Mouse (Mus musculus) intestine, postnatal 0 days (tissue): ENCODE measurements around the gene Gnrhr. TPM values are rescaled to one million over a fixed set of nuclear protein-coding genes. Genes with fewer than 3 reads are reported as not detected.

Experiments used
- ATAC-seq: fragments of 200-750 bp; cut with Nextera tagmentation; 2 replicates; pipeline ENCODE4 v1.8.0; 2017; ENCODE audit warnings: mild to moderate bottlenecking, moderate TSS enrichment, moderate library complexity
- H3K27ac ChIP-seq: fragments of 300-500 bp; sonication (generic); 2 replicates; pipeline ENCODE4 v1.5.1; 2014; ENCODE audit warnings: mild to moderate bottlenecking, low read depth, low read length, moderate library complexity
- H3K27me3 ChIP-seq: fragments of 300-500 bp; sonication (generic); replicated peaks from 2 replicates; pipeline ENCODE4 v1.6.1; 2014; ENCODE audit warnings: low read length, mixed read lengths; ENCODE audit not compliant: control insufficient read depth, insufficient read depth
- H3K36me3 ChIP-seq: fragments of 300-500 bp; sonication (generic); 2 replicates; pipeline ENCODE4 v1.6.1; 2014; ENCODE audit warnings: mild to moderate bottlenecking, moderate library complexity; ENCODE audit not compliant: control insufficient read depth, insufficient read depth
- H3K4me1 ChIP-seq: fragments of 300-500 bp; sonication (generic); replicated peaks from 2 replicates; pipeline ENCODE4 v1.6.1; 2014; ENCODE audit warnings: antibody characterized with exemption, low read length, mixed read lengths; ENCODE audit not compliant: control insufficient read depth, insufficient read depth
- H3K4me2 ChIP-seq: fragments of 300-500 bp; sonication (generic); replicated peaks from 2 replicates; pipeline ENCODE4 v1.6.1; 2014; ENCODE audit warnings: low read depth, mild to moderate bottlenecking, moderate library complexity
- H3K4me3 ChIP-seq: fragments of 300-500 bp; sonication (generic); 2 replicates; pipeline ENCODE4 v1.5.1; 2014; ENCODE audit warnings: low read depth, low read length
- H3K9ac ChIP-seq: fragments of 300-500 bp; sonication (generic); 2 replicates; pipeline ENCODE4 v1.6.1; 2014; ENCODE audit warnings: mild to moderate bottlenecking, low read depth, low read length
- H3K9me3 ChIP-seq: fragments of 300-500 bp; sonication (generic); 2 replicates; pipeline ENCODE4 v1.6.1; 2016; ENCODE audit warnings: mixed run types; ENCODE audit not compliant: control insufficient read depth
- CTCF ChIP-seq: sonication (generic); IDR thresholded peaks from 2 replicates; pipeline ENCODE4 v1.5.1; 2016; ENCODE audit warnings: low read depth, mild to moderate bottlenecking, control low read depth, antibody characterized with exemption, moderate library complexity
- WGBS: fragments of 180-500 bp; shearing (Covaris S2); extraction: QIAGEN DNeasy Blood & Tissue Kit; methylation state at CpG from one replicate; pipeline ENCODE4 v1.1.7; 2014; 5-methylcytosine and 5-hydroxymethylcytosine counted together
- polyA plus RNA-seq: library from polyadenylated mRNA; unstranded; fragments of >200 nt; fragmentation: Nextera tagmentation; extraction: Ambion mirVana; gene quantifications from 2 replicates; pipeline ENCODE4 v1.2.1, GENCODE M21; 2015

The Gnrhr gene
- polyA plus RNA-seq, 1 experiment from 2014 or later, result not detected

DNA sequence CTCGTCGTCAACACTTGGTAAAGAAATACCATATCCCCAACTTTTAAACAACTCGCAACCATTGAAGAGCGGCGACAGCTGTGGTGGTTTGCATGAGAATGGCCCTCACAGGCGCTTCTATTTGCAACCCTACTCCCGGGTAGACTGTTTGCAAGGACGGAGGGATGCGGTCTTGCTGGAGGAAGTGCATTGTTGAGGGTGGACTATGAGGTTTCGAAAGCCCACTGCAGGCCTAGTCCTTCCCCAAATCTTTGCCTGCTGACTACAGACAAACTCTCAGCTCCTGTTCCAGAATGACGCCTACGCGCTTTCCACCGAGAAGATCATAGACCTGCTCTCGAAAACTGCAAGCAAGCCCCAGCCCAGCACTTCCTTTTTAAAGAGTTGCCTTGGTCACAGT is 7.4 kb downstream of the Gnrhr start:
- 61% methylated on average over 15 of the region's 15 CpGs for WGBS
- no peak overlapping the region for H3K27ac ChIP-seq
- ATAC-seq, result no peak
- H3K4me2 ChIP-seq, result no peak overlapping the region
- TF ChIP-seq CTCF, result no peak
- no peaks in the 10 kb centered on the region for H3K4me1 ChIP-seq
- H3K27me3 ChIP-seq, result no peaks in the 10 kb centered on the region
- H3K9ac ChIP-seq, result no peak overlapping the region
- no peak overlapping the region for H3K4me3 ChIP-seq
- no peaks in the 10 kb centered on the region for H3K9me3 ChIP-seq
- no peaks in the 10 kb centered on the region for H3K36me3 ChIP-seq

DNA sequence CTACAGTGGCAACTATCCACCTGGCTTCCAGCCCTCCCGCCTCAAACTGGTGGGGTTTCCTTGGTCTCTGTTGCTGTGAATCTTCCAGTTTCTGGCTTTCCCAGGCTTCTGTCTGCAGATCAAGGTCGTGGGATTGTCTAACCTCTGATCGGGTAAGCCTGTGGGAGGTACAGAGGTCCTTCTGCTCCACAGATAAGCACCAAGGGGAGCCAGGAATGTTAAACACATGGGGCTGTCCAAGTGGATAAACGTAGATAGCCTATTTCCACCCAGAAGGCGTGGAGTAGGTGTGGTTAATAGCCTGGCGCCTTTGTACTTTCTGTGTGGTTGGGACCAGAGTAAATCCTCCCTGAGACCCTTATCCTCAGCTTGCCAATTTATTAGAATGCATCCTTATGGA is 10.3 kb downstream of the Gnrhr start:
- H3K27me3 ChIP-seq, result no peaks in the 10 kb centered on the region
- H3K4me1 ChIP-seq, result no peaks in the 10 kb centered on the region
- H3K4me2 ChIP-seq, result no peak overlapping the region
- no peak overlapping the region for H3K4me3 ChIP-seq
- no peak overlapping the region for H3K9ac ChIP-seq
- H3K36me3 ChIP-seq, result no peaks in the 10 kb centered on the region
- TF ChIP-seq CTCF, result no peak
- 42% methylated on average over 6 of the region's 6 CpGs for WGBS
- H3K9me3 ChIP-seq, result no peaks in the 10 kb centered on the region
- no peak overlapping the region for H3K27ac ChIP-seq
- no peak for ATAC-seq

DNA sequence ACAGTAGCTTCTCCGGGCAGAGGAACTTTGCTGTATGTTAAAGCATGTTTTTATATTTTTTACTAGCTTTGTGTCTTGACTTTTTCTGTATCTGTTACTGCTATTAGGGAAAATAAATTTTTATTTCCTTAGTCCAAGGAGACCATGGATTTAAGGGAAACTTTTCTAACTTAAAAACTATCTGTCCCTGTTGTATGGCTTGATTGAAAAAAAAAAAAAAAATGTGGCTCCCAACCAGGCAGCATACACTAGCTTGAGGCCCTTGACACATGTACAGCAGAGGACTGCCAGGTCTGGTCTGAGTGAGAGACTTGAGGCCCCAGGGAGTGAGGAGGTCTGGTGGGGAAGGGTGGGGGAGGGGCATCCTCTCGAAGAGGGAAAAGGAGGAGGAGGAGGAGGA is 23.9 kb downstream of the Gnrhr start:
- H3K27ac ChIP-seq, result no peak overlapping the region
- no peak overlapping the region for H3K4me3 ChIP-seq
- H3K4me1 ChIP-seq, result 0 out of 2 replicates have a peak, but pooled peaks cover 2% of the 10 kb centered on the region
- peaks cover 7% of the 10 kb centered on the region; the same call in 1 of the 2 replicates for H3K36me3 ChIP-seq
- 54% methylated on average over 2 of the region's 2 CpGs for WGBS
- no peak overlapping the region for H3K9ac ChIP-seq
- no peak overlapping the region for H3K4me2 ChIP-seq
- H3K9me3 ChIP-seq, result no peaks in the 10 kb centered on the region
- H3K27me3 ChIP-seq, result no peaks in the 10 kb centered on the region
- no peak for TF ChIP-seq CTCF
- ATAC-seq, result no peak

DNA sequence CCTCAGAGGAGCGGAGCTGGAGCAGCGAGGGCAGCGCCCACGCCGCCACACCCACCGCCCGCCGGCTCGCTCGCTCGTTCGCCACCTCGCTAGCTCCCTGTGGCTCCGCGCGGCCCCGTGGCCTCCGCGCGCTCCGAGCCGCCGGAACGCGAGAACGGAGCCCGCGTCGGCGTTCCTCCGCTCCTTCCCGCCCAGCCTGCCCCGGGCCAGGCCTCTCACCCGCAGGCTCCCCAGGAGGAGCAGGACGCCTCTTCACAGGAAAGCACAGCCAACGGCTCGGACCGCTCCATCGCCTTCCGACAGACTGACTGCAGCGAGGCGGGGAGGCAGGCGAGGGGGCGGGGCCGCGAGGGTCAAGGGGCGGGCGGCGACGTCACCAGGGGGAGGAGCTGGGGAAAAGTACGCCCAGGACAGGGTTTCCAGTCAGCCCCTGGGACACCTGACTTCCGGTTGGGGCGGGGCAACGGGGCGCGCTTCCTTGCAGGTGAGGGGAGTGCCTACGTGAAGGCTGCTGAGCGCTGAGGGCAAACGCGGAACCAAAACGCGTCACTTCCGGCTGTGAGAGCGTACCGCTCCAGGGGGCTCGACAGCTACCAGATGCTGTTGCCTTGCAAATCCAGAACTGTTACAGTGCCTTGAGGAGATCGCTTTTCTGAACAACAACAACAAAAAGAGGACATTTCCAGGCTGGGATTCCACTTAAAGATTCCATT is 25.1 kb downstream of the Gnrhr start, which contains the start of gene Uba6:
TSS of gene Uba6 (minus strand) at position 355 of the 713 bp plus-strand sequence.
- TF ChIP-seq CTCF, result no peak
- Histone ChIP-seq H3K4me2 (peak within 1 kb of the TSS; percentile 91), H3K4me3 (peak within 1 kb of the TSS; percentile 86), H3K9ac (peak within 1 kb of the TSS; percentile 75), H3K27me3 (no peaks in the 10 kb centered on the region), H3K9me3 (no peaks in the 10 kb centered on the region), H3K27ac (peak within 1 kb of the TSS; percentile 89), H3K4me1 (0 out of 2 replicates have a peak, but pooled peaks cover 2% of the 10 kb centered on the region), H3K36me3 (peaks cover 7% of the 10 kb centered on the region; the same call in 1 of the 2 replicates)
- under 1% methylated on average over 59 of the region's 67 CpGs for WGBS
- peak; percentile 100 for ATAC-seq

DNA sequence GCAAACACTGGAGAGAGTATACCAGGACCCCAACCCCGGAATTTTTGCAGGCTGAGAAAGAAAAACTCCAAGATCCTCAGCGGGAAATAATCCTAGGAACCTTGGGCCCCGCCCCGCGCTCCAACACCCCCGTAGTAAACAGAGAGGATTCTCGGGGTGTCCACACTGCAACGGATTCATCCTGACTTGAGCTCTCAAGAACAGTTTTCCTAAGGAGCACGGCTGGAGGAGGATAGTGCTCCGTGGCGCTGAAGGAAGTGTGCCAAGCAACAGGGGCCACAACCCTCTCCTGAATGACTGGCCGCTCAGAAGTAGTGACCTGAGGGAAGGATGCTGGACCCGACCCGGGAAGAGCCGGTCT is 25.6 kb downstream of the Gnrhr start:
- Histone ChIP-seq H3K4me3 (peak overlapping the region; percentile 86), H3K9ac (peak overlapping the region; percentile 75), H3K4me1 (0 out of 2 replicates have a peak, but pooled peaks cover 2% of the 10 kb centered on the region), H3K36me3 (peaks cover 7% of the 10 kb centered on the region; the same call in 1 of the 2 replicates), H3K27me3 (no peaks in the 10 kb centered on the region), H3K27ac (peak overlapping the region; percentile 89), H3K9me3 (no peaks in the 10 kb centered on the region), H3K4me2 (peak overlapping the region; percentile 91)
- 1% methylated on average over 13 of the region's 15 CpGs for WGBS
- ATAC-seq, result no peak
- TF ChIP-seq CTCF, result no peak

Other genes starting within 250 kb of the Gnrhr start
- 10.0 and 10.4 TPM in 2 replicates for gene Cenpc1, start 132.3 kb downstream of the Gnrhr start, polyA plus RNA-seq
- 0.39 and 0.42 TPM in 2 replicates for gene Stap1, start 126.2 kb downstream of the Gnrhr start, polyA plus RNA-seq
- 4.9 and 5.2 TPM in 2 replicates for gene Uba6, start 25.1 kb downstream of the Gnrhr start, polyA plus RNA-seq
- not detected in 2 replicates for gene Tmprss11c, start 91.4 kb upstream of the Gnrhr start, polyA plus RNA-seq
- not detected in 2 replicates for gene Tmprss11d, start 175.5 kb upstream of the Gnrhr start, polyA plus RNA-seq